30 mouse cellular contexts compared by ENCODE assay signal in the genomic region with DNA sequence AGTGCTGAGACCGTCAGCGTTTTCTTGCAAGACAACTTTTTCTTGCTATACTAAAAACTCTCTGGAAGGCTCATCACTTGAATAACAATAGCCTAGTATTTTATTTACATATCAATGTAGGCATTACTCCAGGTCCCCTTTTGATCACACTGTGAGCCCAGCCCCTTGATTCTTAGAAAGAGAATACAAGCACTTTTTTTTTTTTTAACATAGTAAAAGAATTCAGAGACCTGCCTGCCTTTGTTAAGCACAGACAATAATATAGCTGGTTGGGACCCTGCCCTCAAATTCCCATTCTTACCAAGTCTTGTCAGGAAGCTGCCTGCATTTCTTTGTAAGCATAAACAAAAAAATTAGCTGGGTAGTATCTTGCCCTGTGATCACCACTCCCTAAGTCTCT. TPM values are rescaled to one million over a fixed set of nuclear protein-coding genes. Genes with fewer than 3 reads are reported as not detected.
A peak's percentile ranks its signal among the peaks of the same experiment; 100 is the strongest.
DNase-seq lines count a peak whose midpoint lies in the region; ATAC-seq lines count a peak whose summit lies in the region.
"Had no signal": no experiment of that assay in that cellular context is flagged by ENCODE, and none has a peak within 500 bp of the region (broad histone marks: within the 10 kb centered on the region; RNA-seq: fewer than 3 reads in every experiment).

No protein-coding gene starts in this region.

- H3K36me3 ChIP-seq in midbrain, embryonic 11.5 days (ENCODE audit: control insufficient read depth, insufficient read depth, low read length): no peaks in the 10 kb centered on the region
- no peaks in the 10 kb centered on the region for H3K36me3 ChIP-seq in midbrain, embryonic 10.5 days
- H3K36me3 ChIP-seq in hindbrain, embryonic 13.5 days: no peaks in the 10 kb centered on the region
- H3K36me3 ChIP-seq in liver, embryonic 12.5 days: no peaks in the 10 kb centered on the region
- H3K36me3 ChIP-seq: embryonic facial prominence, embryonic 13.5 days; embryonic facial prominence, embryonic 15.5 days; forebrain, embryonic 10.5 days; forebrain, embryonic 12.5 days; G1E had no signal

- no peaks in the 10 kb centered on the region for H3K27me3 ChIP-seq in midbrain, embryonic 11.5 days (ENCODE audit: control insufficient read depth, insufficient read depth, low read length)
- no peaks in the 10 kb centered on the region for H3K27me3 ChIP-seq in midbrain, embryonic 10.5 days (ENCODE audit: low read depth, poor library complexity, severe bottlenecking)
- no peaks in the 10 kb centered on the region for H3K27me3 ChIP-seq in hindbrain, embryonic 13.5 days
- H3K27me3 ChIP-seq in liver, embryonic 12.5 days (replicated peaks): no peaks in the 10 kb centered on the region
- H3K27me3 ChIP-seq: embryonic facial prominence, embryonic 13.5 days; embryonic facial prominence, embryonic 15.5 days; forebrain, embryonic 12.5 days; Patski had no signal

- H3K9ac ChIP-seq in midbrain, embryonic 11.5 days (ENCODE audit: low read length): no peak overlapping the region
- no peak overlapping the region for H3K9ac ChIP-seq in hindbrain, embryonic 13.5 days
- no peak overlapping the region for H3K9ac ChIP-seq in liver, embryonic 12.5 days
- H3K9ac ChIP-seq: embryonic facial prominence, embryonic 13.5 days; embryonic facial prominence, embryonic 15.5 days; forebrain, embryonic 12.5 days had no signal

- no peaks in the 10 kb centered on the region for H3K4me1 ChIP-seq in midbrain, embryonic 11.5 days (ENCODE audit: control insufficient read depth, insufficient read depth, low read length)
- peaks cover 3% of the 10 kb centered on the region; the same call in 1 of the 2 replicates for H3K4me1 ChIP-seq in midbrain, embryonic 10.5 days
- H3K4me1 ChIP-seq in hindbrain, embryonic 13.5 days (replicated peaks): no peaks in the 10 kb centered on the region
- H3K4me1 ChIP-seq in liver, embryonic 12.5 days: no peaks in the 10 kb centered on the region
- H3K4me1 ChIP-seq: embryonic facial prominence, embryonic 13.5 days; embryonic facial prominence, embryonic 15.5 days; forebrain, embryonic 10.5 days; forebrain, embryonic 12.5 days had no signal

- no peaks in the 10 kb centered on the region for H3K9me3 ChIP-seq in midbrain, embryonic 11.5 days (ENCODE audit: control insufficient read depth, low read length)
- no peaks in the 10 kb centered on the region for H3K9me3 ChIP-seq in midbrain, embryonic 10.5 days (replicated peaks)
- no peaks in the 10 kb centered on the region for H3K9me3 ChIP-seq in hindbrain, embryonic 13.5 days
- H3K9me3 ChIP-seq in liver, embryonic 12.5 days (replicated peaks): no peaks in the 10 kb centered on the region
- H3K9me3 ChIP-seq: embryonic facial prominence, embryonic 13.5 days; embryonic facial prominence, embryonic 15.5 days; forebrain, embryonic 10.5 days; forebrain, embryonic 12.5 days; G1E had no signal

- ATAC-seq in midbrain, embryonic 11.5 days (ENCODE audit: low FRiP score): peak; percentile 42; the same call in 1 of the 2 replicates
- no peak for ATAC-seq in hindbrain, embryonic 13.5 days (ENCODE audit: low FRiP score)
- ATAC-seq in frontal cortex, adult (ENCODE audit: low TSS enrichment): no peak
- ATAC-seq in liver, embryonic 12.5 days: no peak
- ATAC-seq: activated CD4-positive, CD25-positive, alpha-beta regulatory T cell, adult 4 months; forebrain, embryonic 14.5 days; forebrain, embryonic 16.5 days; Patski had no signal

- no peak for DNase-seq in midbrain, embryonic 11.5 days (ENCODE audit: low spot score, missing footprints)
- DNase-seq in midbrain, embryonic 10.5 days (ENCODE audit: low spot score): no peak
- DNase-seq in ES-CJ7 (ENCODE audit: low read depth, low spot score): peak; percentile 90
- DNase-seq in R1 (ENCODE audit: low read depth, low spot score): peak; percentile 96
- DNase-seq: adrenal gland, adult 8-10 months; adrenal gland, postnatal 14 days; adrenal gland, postnatal 36 days; cerebellum, adult 11 months; cerebellum, adult 18-20 months; cerebellum, adult 8-10 months; cerebellum, adult 9-11 months; cerebellum, postnatal 14 days; cerebellum, postnatal 36 days; embryo, embryonic 11 days had no signal

- no peak overlapping the region for H3K27ac ChIP-seq in midbrain, embryonic 11.5 days (ENCODE audit: low read depth, low read length)
- no peak overlapping the region for H3K27ac ChIP-seq in midbrain, embryonic 10.5 days (replicated peaks)
- H3K27ac ChIP-seq in hindbrain, embryonic 13.5 days: no peak overlapping the region
- H3K27ac ChIP-seq in liver, embryonic 12.5 days: no peak overlapping the region
- H3K27ac ChIP-seq: embryonic facial prominence, embryonic 13.5 days; embryonic facial prominence, embryonic 15.5 days; forebrain, embryonic 10.5 days; forebrain, embryonic 12.5 days had no signal

- no peak overlapping the region for H3K4me2 ChIP-seq in midbrain, embryonic 11.5 days
- H3K4me2 ChIP-seq in hindbrain, embryonic 13.5 days: no peak overlapping the region
- no peak overlapping the region for H3K4me2 ChIP-seq in liver, embryonic 12.5 days
- H3K4me2 ChIP-seq: embryonic facial prominence, embryonic 13.5 days; embryonic facial prominence, embryonic 15.5 days; forebrain, embryonic 12.5 days had no signal

- WGBS in midbrain, embryonic 11.5 days: 30% methylated on average over 2 of the region's 2 CpGs
- 47% methylated on average over 2 of the region's 2 CpGs for WGBS in midbrain, embryonic 10.5 days
- WGBS in hindbrain, embryonic 13.5 days: 29% methylated on average over 2 of the region's 2 CpGs
- 68% methylated on average over 2 of the region's 2 CpGs for WGBS in liver, embryonic 12.5 days (ENCODE audit: insufficient replicate concordance)

- H3K4me3 ChIP-seq in midbrain, embryonic 11.5 days (ENCODE audit: low read depth, low read length): no peak overlapping the region
- H3K4me3 ChIP-seq in midbrain, embryonic 10.5 days: no peak overlapping the region
- H3K4me3 ChIP-seq in hindbrain, embryonic 13.5 days: no peak overlapping the region
- H3K4me3 ChIP-seq in liver, embryonic 12.5 days: no peak overlapping the region
- H3K4me3 ChIP-seq: embryonic facial prominence, embryonic 13.5 days; embryonic facial prominence, embryonic 15.5 days; erythroblast, embryonic 14.5 days; forebrain, embryonic 10.5 days; forebrain, embryonic 12.5 days had no signal

RNA-seq across cellular contexts. Expression of a gene that starts 4.8 kb away (rescaled TPM):
- polyA plus RNA-seq in midbrain, embryonic 11.5 days (2014; fragmentation: Nextera tagmentation; extraction: Ambion mirVana): not detected in 2 replicates
- polyA plus RNA-seq in midbrain, embryonic 10.5 days (2016; fragmentation: Nextera tagmentation; extraction: Ambion mirVana): not detected in 2 replicates
- polyA plus RNA-seq in hindbrain, embryonic 13.5 days (2015; fragmentation: Nextera tagmentation; extraction: Ambion mirVana): not detected in 2 replicates
- polyA plus RNA-seq in liver, embryonic 12.5 days (2016; fragmentation: Nextera tagmentation; extraction: Ambion mirVana): 0.47 and 0.63 TPM in 2 replicates
- polyA plus RNA-seq: brain, embryonic 14.5 days; C2C12; embryonic facial prominence, embryonic 11.5 days; erythroblast, embryonic 14.5 days; forebrain, embryonic 10.5 days; forebrain, embryonic 12.5 days; G1E had no signal

RNA-seq across cellular contexts. Expression of a gene that starts 35.7 kb away (rescaled TPM):
- polyA plus RNA-seq in midbrain, embryonic 11.5 days (2014; fragmentation: Nextera tagmentation; extraction: Ambion mirVana): 0.33 TPM in 2 replicates
- polyA plus RNA-seq in midbrain, embryonic 10.5 days (2016; fragmentation: Nextera tagmentation; extraction: Ambion mirVana): 0.45 and 0.60 TPM in 2 replicates
- 5.6 and 6.0 TPM in 2 replicates for polyA plus RNA-seq in hindbrain, embryonic 13.5 days (2015; fragmentation: Nextera tagmentation; extraction: Ambion mirVana)
- polyA plus RNA-seq in liver, embryonic 12.5 days (2016; fragmentation: Nextera tagmentation; extraction: Ambion mirVana): 26.1 and 29.1 TPM in 2 replicates
- polyA plus RNA-seq: erythroblast, embryonic 14.5 days had no signal

Comparison
In these comparisons a context has a peak if more than half of its experiments do, and no peak if none do; other contexts are left out.
1. DNase-seq: peak in ES-CJ7 (single experiment) and R1 (single experiment); none in midbrain, embryonic 11.5 days (single experiment) and midbrain, embryonic 10.5 days (single experiment).